Mouse (Mus musculus): ENCODE results near the gene Smchd1.
"Not testable (repeated sequence)": the region's sequence is repeated elsewhere in the genome, so short reads cannot be mapped to it uniquely, and the experiment has no call there.

Gene Smchd1

GRCm38 (mm10) chr17:71444718-71445117, 30.4 kb downstream of the Smchd1 start:
- DNase-seq (ENCODE audit: low spot score): no peak

- DNase-seq (ENCODE audit: low spot score): no peak
Observed at GRCm38 (mm10) chr17:71444126-71444525, 31.0 kb downstream of the Smchd1 start.

DNA sequence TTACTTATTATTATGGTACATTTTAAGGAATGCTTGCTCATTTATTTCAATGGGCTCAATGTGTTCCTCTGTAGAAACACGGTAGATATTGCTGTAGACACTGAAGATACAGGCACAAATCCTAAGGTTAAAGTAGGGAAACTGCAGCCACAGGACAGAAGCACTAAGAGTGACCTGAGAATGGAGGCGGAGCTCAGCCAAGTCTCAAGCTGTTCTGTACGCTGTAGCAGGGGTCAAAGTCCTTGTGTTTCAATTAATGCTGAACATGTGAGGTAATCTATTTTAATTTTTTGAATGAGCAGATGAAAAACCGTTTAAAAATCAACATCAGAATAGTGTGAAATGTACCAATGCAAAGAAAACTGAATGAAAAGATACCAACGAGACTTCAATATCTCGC, 31.9 kb downstream of the Smchd1 start:
- DNase-seq (ENCODE audit: low spot score): no peak

DNA sequence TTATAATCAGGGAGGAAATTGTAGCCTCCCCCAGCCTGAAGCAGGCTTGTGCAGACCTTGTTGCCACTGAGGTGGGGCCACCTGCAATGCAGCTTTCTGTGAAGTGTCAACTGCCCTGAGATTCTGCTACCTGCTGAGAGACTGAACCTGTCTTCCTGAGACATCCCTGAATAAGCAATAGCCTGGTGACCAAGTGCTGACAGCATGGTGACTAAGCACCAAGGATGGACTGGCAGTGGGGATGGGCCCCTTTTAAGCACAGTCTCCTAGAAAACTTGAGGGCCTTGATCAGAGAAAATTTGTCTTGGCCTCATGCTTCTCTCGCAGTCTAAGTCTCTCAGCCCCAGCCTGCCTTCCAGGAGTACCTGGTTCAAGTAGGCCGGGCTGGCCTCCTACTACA, 52.6 kb downstream of the Smchd1 start:
- DNase-seq (ENCODE audit: low spot score): not testable (repeated sequence)

- not testable (repeated sequence) for DNase-seq (ENCODE audit: low spot score)
Observed at GRCm38 (mm10) chr17:71419448-71419847, 55.7 kb downstream of the Smchd1 start.

DNA sequence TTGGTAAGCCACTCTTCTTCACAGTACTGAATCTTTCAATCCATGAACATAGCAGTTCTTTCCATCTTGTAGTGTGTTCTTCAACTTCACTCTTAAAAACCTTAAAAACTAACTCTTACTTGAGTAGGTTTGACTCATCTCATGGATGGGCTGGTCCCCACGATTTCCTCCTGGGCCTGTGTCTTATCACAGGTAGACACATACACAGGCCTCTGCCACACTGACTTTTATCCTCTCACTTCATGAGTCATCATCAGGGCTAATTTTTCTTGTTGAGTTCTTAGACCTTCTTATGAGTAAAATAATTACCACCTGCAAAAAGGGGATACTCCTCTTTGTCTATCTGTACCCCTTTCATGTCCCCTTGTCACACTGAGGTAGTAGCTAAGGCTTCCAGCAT, 58.1 kb downstream of the Smchd1 start:
- DNase-seq (ENCODE audit: low spot score): no peak

- DNase-seq (ENCODE audit: low spot score): no peak
Observed at GRCm38 (mm10) chr17:71387401-71387800, 87.7 kb downstream of the Smchd1 start.

- no peak for DNase-seq (ENCODE audit: low spot score)
Observed at GRCm38 (mm10) chr17:71380346-71380745, 94.8 kb downstream of the Smchd1 start.

DNA sequence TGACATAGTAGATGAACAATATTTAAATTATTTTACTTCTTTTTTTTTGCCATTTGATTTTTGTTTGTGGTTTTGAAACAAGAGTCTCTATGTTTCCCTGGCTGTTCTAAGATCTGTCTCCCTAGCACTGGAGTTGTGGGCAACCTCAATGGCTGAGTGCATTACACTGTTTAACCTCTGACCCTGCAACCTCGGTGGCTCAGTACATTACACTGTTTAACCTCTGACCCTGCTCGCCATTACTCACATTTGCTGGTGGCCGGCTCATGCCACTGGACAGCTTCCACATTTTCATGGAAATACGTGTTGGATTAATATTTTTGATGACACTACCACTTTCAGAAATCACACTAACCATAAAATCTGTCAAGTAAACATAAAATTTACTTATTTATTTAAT, 97.2 kb downstream of the Smchd1 start:
- DNase-seq (ENCODE audit: low spot score): no peak

DNA sequence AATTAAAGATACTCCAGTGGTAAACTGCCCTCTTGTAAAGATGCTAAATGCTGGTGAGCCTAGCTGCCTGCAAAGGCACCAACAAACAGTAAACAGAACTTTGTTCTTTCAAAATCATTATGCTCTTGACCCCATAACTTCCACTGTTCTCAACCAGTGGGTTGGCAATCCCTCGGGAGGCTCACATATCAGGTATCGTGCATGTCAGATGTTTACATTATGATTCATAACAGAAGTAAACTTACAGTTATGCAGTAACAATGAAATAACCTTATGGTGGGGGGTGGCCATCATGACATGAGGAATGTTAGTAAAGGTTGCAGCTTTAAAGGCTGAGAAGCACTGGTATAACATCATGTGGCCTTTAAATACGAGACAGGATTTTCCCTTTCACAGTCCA, 119.6 kb downstream of the Smchd1 start:
- no peak for DNase-seq (ENCODE audit: low spot score)

DNA sequence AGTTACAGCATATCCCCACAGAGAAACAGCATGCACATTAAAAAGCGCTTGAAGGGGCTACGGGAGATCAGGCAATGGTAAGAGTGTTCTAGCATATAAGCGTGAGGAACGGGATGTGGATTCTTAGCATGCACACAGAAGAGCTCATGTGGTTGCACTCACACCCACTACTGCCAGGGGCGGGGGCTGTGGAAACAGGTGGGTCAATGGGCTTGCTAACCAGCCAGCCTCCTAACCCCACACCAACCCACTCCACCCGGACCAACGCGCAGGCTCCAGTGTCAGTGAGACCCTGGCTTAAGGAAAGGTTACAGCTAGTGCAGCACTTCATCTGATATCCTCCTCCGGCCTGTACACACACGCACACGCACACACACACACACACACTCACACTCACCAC, 120.9 kb downstream of the Smchd1 start:
- DNase-seq (ENCODE audit: low spot score): no peak

- no peak for DNase-seq (ENCODE audit: low spot score)
Observed at GRCm38 (mm10) chr17:71348188-71348587, 127.0 kb downstream of the Smchd1 start.

- DNase-seq (ENCODE audit: low spot score): no peak
Observed at GRCm38 (mm10) chr17:71342006-71342405, 133.1 kb downstream of the Smchd1 start.

DNA sequence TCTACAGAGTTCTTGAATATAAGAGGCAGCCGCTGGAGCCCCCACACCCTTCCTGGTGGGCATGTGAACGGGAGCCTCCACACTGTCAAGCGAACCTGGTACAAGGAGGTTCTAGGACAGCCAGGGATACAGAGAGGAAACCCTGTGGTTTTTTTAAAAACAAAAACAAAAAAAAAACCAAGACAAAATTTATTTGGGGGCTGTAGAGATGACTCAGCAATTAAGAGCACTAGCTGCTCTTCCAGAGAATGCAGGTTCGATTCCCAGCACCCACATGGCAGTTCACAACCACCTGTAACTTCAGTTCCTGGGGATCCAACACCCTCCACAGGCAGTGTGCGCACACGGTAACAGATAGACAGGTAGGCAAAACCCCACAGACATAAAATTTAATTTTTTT, 136.5 kb downstream of the Smchd1 start:
- no peak for DNase-seq (ENCODE audit: low spot score)

DNA sequence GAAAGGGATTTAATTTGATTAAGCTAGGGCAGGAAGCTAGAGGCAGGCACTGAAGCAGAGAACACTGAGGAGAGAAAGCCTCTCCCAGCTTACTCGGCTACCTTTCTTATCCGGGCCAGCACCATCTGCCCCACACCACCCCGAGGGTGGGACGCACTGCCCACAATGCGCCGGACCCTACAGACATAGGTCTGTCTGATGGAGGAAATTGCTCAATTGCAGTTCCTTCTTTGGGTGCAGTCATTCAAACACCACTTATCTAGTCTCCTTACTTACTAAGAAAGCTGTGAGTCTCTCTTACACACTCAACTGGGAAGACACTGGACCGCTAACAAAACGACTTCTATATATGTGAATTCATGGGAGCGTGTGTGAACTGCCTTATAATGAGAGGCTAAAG, 137.6 kb downstream of the Smchd1 start:
- DNase-seq (ENCODE audit: low spot score): no peak

DNA sequence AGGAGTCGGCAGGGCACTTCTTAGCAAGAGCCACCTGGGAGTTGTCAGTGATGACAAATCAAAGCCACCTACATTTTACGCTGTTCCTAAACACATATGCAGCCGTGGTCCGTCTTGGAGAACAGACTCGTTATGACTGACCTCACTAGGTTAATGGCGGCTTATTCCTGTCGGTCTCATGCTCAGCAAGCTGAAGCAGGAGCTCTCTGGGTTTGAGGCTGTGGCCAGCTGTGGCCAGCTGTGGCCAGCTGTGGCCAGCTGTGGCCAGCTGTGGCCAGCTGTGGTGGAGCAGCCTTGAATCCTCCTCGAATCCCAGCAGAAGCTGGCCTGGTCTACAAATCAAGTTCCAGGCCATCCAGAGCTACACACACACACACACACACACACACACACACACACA, 138.7 kb downstream of the Smchd1 start:
- DNase-seq (ENCODE audit: low spot score): no peak

- DNase-seq (ENCODE audit: low spot score): no peak
Observed at GRCm38 (mm10) chr17:71332298-71332697, 142.8 kb downstream of the Smchd1 start.

GRCm38 (mm10) chr17:71320731-71321130, 154.4 kb downstream of the Smchd1 start:
- not testable (repeated sequence) for DNase-seq (ENCODE audit: low spot score)

- DNase-seq (ENCODE audit: low spot score): no peak
Observed at GRCm38 (mm10) chr17:71319361-71319760, 155.8 kb downstream of the Smchd1 start.

DNA sequence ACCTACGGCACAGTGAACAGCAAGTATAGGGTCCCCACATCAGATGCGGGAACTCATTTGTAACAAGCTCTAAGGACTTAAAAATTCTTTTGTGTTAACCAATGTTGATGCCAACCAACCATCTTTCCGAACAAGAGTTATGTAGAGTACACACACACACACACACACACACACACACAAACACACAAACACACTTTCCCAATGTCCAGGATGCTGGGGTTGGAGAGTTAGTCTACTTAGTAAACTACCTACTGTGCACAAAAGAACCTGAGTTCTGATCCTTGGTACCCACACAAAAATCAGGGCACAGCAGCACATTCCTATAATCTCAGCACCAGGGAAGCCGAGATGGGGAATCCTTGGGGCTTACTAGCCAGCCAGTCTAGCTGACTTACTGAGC, 157.6 kb downstream of the Smchd1 start:
- no peak for DNase-seq (ENCODE audit: low spot score)

GRCm38 (mm10) chr17:71314315-71314714, 160.8 kb downstream of the Smchd1 start:
- no peak for DNase-seq (ENCODE audit: low spot score)

GRCm38 (mm10) chr17:71311340-71312171, 163.6 kb downstream of the Smchd1 start, which contains the start of gene Emilin2:
Emilin2 (minus strand) TSS chr17:71311978.
- peak; percentile 25 for DNase-seq (ENCODE audit: low spot score)

GRCm38 (mm10) chr17:71310486-71311339, 164.4 kb downstream of the Smchd1 start:
- peak; percentile 53 for DNase-seq (ENCODE audit: low spot score)

All from spleen, adult 12 weeks (tissue).